Mouse (Mus musculus) activated CD4-positive, CD25-positive, alpha-beta regulatory T cell, adult 4 months (primary cell): ENCODE results near the gene Foxd1. TPM values are rescaled to one million over a fixed set of nuclear protein-coding genes. Genes with fewer than 3 reads are reported as not detected.
A peak's percentile ranks its signal among the peaks of the same experiment; 100 is the strongest.

Source experiments
- ATAC-seq: one replicate; pipeline ENCODE4 v1.8.0; 2017
- polyA plus RNA-seq, 2 experiments: library from polyadenylated mRNA; unstranded; fragments of 100-300 nt; shearing (Covaris generic); gene quantifications; one replicate each; pipeline ENCODE4 v1.2.1; 2017

Foxd1 gene
- not detected for polyA plus RNA-seq

DNA sequence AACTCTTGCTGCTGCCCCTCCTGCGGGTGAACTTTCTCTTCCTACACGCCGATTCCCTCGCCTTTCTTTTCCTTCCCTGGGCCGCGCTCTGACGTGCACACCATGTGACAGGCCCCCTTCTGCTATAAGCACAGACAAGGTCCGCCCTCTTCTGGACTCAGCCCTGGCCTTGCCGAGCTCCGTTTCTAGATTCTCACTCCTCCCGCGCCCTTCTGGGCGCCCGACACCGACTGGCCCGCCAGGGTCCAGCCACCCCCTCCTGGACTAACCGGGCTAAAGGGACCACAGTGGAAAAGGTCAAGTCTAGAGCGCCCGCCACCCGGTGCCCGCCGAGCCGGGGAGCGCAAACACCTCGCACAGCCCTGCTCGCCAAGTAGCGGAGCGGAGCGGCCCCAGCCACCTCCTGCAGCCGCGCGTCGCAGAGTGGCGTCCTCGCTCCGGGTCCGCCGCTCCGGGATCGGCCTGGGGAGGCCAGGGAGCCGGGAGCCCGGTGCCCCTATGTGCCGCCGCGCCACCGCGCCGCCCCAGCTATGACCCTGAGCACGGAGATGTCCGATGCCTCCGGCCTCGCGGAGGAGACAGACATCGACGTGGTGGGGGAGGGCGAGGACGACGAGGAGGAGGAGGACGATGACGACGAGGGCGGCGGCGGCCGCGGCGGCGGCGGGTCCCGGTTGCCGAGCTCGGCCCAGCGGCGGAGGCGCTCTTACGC is at the start of gene Foxd1:
Gene Foxd1 (plus strand): TSS at position 153 of the 712 bp plus-strand sequence.
- ATAC-seq: no peak

GRCm38 (mm10) chr13:98305257-98305656 is 48.8 kb upstream of the Foxd1 start:
- ATAC-seq: no peak

GRCm38 (mm10) chr13:98306393-98306792 is 47.6 kb upstream of the Foxd1 start:
- no peak for ATAC-seq

DNA sequence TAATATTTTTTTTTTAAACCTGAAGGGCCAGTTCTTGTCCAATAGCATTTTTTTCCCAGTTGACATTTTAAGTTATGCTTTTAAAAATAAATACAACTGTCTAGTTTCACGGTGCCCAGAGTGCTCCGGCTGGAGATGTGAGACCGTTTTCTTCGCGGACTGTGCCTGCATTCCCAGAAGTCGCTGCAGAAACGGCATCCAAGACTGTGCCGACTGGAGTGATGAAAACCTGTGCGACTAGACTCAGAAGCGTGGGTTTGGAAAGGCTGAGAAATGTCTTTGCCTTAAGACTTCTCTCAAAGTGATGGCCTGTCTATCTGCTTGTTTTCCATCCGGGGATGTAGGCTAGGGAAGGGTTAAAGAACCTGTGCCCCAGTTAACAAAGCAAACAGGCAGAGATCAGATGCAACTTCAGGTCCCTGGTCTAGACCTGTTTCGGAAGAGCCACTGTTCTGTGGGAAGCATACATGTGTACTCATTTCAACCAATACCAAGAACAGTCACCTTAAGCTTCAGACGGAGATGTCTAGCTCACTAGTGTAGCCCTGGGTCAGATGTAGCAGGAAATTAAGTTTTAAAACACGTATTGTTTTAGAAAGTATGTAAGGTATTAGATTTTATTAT is 47.1 kb upstream of the Foxd1 start:
- no peak for ATAC-seq

DNA sequence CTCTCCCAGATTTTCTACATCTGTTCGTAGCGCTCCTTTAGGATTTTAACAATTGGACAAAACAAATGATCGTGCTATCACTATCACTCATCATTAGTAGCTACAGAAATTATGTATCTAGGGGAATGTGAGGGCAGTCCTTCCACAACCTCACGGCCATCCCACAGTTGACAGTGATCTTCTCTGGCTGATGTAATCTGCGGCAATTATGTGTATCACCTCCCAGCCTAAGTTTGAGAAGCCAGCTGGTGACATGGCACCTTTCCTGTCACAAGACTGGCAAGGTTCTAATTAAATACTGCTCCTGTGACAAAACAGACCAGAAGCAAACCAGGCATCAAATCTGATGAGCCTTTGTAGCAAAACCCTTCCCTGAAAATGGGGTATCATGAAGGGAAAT is 46.0 kb upstream of the Foxd1 start:
- ATAC-seq: no peak

DNA sequence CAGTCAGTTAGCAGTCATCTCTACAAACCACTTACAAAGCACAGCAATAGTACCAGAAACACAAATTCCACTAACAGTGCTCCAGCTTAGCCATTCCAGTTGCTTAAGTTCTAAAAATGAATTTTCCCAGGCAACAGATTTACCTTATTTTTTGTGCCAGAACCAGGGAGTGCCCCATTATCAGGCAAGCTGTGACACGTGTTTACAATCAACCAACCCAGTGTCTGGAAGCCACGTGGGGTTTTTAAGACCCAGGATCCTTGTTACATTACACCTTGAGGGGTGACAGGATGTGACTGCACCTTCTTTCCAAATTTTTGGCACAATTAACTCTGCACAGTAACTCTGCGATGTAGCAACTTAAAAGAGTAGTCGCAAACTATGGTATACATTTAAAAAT is 45.3 kb upstream of the Foxd1 start:
- no peak for ATAC-seq

- ATAC-seq: no peak
Measured at GRCm38 (mm10) chr13:98311597-98311996, 42.4 kb upstream of the Foxd1 start.

- no peak for ATAC-seq
Measured at GRCm38 (mm10) chr13:98313631-98314030, 40.4 kb upstream of the Foxd1 start.

DNA sequence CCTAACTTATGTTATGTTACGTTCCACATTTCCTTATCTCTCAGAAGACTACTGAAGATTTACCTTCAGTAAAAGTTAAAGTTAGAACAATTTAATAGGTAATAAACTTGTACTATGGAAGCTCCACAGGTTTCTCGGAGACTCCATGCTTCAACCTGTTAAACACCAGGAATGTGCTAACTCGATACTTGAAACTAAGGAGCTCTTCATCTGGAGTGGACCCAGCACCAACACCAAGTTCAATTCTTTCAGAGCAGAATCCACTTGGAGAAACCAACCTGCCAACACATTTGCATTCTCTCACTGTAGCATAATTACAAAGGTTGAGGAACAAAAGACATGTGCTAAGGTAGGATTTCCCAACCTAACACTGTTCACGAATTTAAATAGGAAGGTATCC is 38.9 kb upstream of the Foxd1 start:
- no peak for ATAC-seq

DNA sequence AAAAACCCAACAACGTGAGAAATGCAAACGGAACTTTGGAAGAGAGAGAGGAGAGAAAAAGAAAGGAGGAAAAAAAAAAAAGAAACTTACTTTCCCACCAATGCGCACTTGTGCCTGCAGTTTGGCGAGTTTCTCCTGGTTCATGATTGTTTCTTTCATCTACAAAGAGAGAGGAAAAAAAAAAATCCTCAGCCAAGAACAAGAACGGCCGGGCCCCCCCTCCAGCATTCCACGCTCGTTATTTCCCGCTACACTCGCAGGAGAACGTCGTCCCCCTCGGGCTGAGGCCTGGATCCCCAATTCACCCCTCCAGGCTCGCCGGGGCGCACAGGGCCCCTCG is 37.9 kb upstream of the Foxd1 start:
- no peak for ATAC-seq

DNA sequence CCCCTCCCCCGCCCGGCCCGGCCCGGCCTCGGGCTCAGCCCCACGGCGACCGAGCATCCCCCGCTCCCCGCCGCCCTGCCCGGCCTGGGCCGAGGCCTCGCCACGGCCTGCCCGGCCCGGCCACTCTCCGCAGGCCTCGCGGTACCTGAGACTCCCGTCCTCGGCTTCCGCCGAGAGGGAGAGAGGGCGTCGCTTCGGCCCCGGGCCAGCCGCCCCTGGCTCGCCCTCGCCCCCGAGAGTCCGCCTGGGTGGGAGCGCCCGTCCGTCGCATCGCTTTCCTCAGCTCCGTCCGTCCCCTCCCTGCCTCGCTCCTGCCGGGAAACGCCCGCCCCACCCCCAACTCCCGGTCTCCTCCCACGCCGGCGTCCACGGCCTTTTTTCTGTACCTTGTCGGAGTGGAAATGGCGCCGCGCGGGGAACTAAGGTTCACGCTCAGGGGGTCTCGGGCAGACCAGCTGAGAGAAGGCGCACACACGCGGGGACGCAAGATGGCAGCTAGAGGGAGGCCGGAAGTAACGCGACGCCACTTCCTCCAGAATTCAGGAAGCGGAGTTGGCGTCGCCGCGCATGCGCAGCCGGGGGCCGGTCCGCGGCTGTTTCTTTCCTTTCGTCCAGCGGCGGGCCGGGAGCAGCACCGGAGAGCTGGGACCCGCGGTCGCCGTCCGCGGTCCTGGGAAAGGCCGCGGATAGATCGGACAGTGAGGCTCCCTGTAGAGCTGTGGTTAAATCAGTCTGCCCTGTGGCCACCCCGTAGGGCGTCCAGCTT is 37.4 kb upstream of the Foxd1 start, which contains the start of gene Btf3:
Gene Btf3 (minus strand): TSS at position 527 of the 766 bp plus-strand sequence.
- peak; percentile 91 for ATAC-seq

DNA sequence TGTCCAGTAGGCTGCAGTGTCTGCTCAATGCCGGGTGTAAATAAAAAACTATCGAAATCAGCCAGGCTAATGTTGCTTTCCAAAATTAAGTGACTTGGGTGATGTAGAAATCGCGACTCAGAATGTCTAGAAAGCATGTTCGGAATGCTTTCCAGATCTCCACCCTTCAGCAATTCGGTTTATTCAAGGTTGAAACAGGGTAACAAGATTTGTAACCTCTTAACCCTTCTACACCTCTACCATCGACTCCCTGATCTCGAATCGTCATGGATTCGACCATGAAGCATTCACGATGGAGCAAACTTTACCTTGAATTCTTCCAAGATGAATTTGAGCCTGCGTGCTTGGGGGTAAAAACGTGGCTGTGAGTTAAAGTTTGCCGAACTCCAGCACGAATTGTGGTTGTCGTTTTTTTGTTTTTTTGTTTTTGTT is 36.8 kb upstream of the Foxd1 start:
- ATAC-seq: peak; percentile 34

- no peak for ATAC-seq
Measured at GRCm38 (mm10) chr13:98317911-98318310, 36.1 kb upstream of the Foxd1 start.

GRCm38 (mm10) chr13:98325034-98325433 is 29.0 kb upstream of the Foxd1 start:
- no peak for ATAC-seq

DNA sequence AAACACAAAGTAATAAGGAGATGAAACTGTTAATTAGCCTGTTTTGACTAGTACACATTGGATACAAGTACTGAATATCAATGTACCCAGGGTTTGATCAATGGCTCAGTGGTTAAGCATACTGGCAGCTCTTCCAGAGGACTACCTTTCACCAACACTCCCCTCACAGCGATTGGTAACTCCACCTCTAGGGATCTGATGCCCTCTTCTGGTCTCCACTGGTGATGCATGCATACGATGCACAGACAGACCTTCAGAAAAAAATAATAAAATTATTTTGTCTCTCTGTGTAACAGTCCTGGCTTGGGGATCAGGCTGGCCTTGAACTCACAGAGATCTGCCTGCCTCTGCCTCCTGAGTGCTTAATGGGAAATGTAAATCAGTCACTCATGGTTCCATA is 21.9 kb upstream of the Foxd1 start:
- no peak for ATAC-seq

- no peak for ATAC-seq
Measured at GRCm38 (mm10) chr13:98336205-98336604, 17.8 kb upstream of the Foxd1 start.

DNA sequence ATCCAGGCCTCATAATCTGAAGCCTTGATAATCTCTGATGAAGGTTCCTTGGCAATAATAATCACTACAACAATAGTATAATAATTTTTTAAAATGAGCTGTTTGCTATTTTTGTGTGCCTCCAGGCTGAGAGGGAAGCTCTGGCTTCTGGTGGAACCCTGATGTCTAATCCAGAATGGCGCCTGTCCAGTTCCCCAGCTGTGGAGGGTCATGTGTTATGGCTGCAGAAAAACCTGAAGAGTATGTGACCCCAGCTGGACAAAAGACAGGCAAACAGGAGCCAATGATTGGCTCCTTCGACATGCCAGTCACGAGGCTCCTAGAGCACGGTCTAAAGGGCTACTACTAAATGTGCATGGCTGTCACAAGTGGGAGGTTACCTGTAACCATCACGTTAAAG is 13.5 kb upstream of the Foxd1 start:
- ATAC-seq: no peak

- ATAC-seq: no peak
Measured at GRCm38 (mm10) chr13:98349491-98349890, 4.6 kb upstream of the Foxd1 start.

GRCm38 (mm10) chr13:98351527-98351926 is 2.5 kb upstream of the Foxd1 start:
- no peak for ATAC-seq

DNA sequence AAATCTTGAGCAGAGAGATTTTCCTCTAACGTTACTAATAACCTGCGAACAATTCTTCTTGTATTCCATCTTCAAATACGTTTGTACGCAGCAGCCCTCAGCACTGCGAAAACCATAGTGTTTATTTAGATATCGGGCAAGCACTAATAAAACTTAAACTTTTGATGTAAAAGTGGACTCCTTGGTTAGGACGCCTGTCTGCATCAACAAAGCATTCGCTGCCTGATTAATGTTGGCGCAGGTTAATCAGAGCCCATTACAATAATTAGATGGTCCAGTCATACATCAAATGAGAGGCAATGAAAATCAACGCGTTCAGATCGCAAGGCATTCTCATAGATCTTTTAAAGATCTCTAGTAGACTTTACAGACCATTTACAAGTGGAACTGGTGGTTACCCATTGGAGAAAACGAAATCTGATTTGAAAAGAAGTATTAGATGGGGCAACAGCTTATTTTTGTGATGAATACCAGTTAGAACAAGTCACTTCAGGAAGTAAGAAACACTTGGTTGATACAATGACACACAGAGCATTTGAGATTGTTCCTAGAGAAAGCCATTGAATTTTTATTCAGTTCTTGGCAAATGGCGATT is 1.6 kb upstream of the Foxd1 start:
- no peak for ATAC-seq

DNA sequence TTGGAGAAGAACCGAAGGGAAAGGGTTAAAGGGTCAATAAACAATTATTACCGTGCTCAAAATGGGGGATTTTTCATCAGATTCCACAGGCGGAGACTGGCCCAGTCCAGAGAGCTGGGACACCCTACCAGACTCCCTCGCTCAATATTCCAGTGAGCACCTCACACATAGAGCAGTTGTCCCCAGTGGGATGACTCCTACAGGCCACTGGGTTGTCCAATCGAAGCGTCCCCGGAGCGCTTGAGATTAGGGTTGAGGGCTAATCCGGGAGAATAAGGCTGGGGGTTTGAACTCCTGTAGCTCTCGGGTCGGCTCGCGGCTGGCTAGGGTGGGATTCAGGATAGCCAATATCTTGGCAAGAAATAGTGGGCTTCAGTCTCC is 343 bp upstream of the Foxd1 start:
- no peak for ATAC-seq

DNA sequence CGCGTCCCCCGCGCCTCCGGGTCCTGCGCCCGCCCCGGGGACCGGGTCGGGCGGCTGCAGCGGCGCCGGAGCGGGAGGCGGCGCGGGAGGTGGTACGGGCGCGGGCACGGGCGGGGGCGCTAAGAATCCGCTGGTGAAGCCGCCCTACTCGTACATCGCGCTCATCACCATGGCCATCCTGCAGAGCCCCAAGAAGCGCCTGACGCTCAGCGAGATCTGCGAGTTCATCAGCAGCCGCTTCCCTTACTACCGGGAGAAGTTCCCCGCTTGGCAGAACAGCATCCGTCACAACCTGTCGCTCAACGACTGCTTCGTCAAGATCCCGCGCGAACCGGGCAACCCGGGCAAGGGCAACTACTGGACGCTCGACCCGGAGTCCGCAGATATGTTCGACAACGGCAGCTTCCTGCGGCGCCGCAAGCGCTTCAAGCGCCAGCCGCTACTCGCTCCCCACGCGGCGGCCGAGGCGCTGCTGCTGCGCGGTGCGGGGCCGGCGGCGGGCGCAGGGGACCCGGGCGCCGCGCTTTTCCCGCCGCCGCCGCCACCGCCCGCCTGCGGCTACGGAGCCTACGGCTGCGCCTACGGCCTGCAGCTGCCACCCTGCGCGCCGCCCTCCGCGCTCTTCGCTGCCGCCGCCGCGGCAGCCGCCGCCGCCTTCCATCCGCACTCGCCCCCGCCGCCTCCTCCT is 973 bp downstream of the Foxd1 start:
- peak; percentile 28 for ATAC-seq
